Mouse (Mus musculus) liver, adult 2 months (tissue): ENCODE data around the gene Mb21d2. TPM values are rescaled to one million over a fixed set of nuclear protein-coding genes. Genes with fewer than 3 reads are reported as not detected.

Experiments used
- DNase-seq: peaks from one replicate; pipeline ENCODE4 v3.0.0-alpha.2; 2011; ENCODE audit warnings: low read depth, low spot score; ENCODE audit errors: extremely low read depth
- H3K27ac ChIP-seq: fragments of 200-500 bp; replicated peaks from 2 replicates; pipeline ENCODE4 v1.5.1; 2012; ENCODE audit warnings: low read depth, mild to moderate bottlenecking, control low read depth, inconsistent platforms, low read length; ENCODE audit not compliant: insufficient read depth
- H3K27me3 ChIP-seq: fragments of 200-500 bp; 2 replicates; pipeline ENCODE4 v1.6.1; 2012; ENCODE audit warnings: mild to moderate bottlenecking, moderate library complexity, low read length, inconsistent platforms; ENCODE audit not compliant: control insufficient read depth, insufficient read depth
- H3K36me3 ChIP-seq: fragments of 200-500 bp; 2 replicates; pipeline ENCODE4 v1.6.1; 2012; ENCODE audit warnings: low read length, inconsistent platforms; ENCODE audit not compliant: control insufficient read depth, insufficient read depth
- H3K4me1 ChIP-seq: fragments of 200-500 bp; 2 replicates; pipeline ENCODE4 v1.6.1; 2011; ENCODE audit warnings: low read length; ENCODE audit not compliant: control insufficient read depth, insufficient read depth
- H3K4me3 ChIP-seq: fragments of 200-500 bp; 2 replicates; pipeline ENCODE4 v1.5.1; 2011; ENCODE audit warnings: low read depth, mild to moderate bottlenecking, control low read depth, low read length, moderate library complexity; ENCODE audit not compliant: insufficient read depth
- H3K79me2 ChIP-seq: fragments of 200-500 bp; 2 replicates; pipeline ENCODE4 v1.6.1; 2012; ENCODE audit warnings: inconsistent platforms, mild to moderate bottlenecking, low read length, moderate library complexity; ENCODE audit not compliant: control insufficient read depth, insufficient read depth
- H3K9ac ChIP-seq: fragments of 200-500 bp; 2 replicates; pipeline ENCODE4 v1.6.1; 2012; ENCODE audit warnings: low read depth, mild to moderate bottlenecking, control low read depth, inconsistent platforms, low read length
- CTCF ChIP-seq: fragments of 200-500 bp; IDR thresholded peaks from 2 replicates; pipeline ENCODE4 v1.5.1; 2011; ENCODE audit warnings: low read depth, low read length, control low read depth
- POLR2A ChIP-seq: fragments of 200-500 bp; IDR thresholded peaks from 2 replicates; pipeline ENCODE4 v1.6.1; 2011; ENCODE audit warnings: low read length, control low read depth; ENCODE audit not compliant: insufficient read depth; ENCODE audit errors: extremely low read depth
- WGBS: fragments of 180-500 bp; shearing (Covaris S2); methylation state at CpG from one replicate; pipeline ENCODE4 v1.1.7; 2018; 5-methylcytosine and 5-hydroxymethylcytosine counted together
- polyA plus RNA-seq: library from polyadenylated mRNA; depleted of rRNA; stranded (reverse); fragments of >200 nt; gene quantifications from 2 replicates; pipeline ENCODE4 v1.2.3, GENCODE M21; 2012
- total RNA-seq: library from RNA; depleted of rRNA; stranded (reverse); fragments of >200 nt; gene quantifications from 2 replicates; pipeline ENCODE4 v1.2.3, GENCODE M21; 2014

The Mb21d2 gene
- total and polyA plus RNA-seq, 2 experiments, result 8.6 to 14.1 TPM

GRCm38 (mm10) chr16:28927381-28927780, 2.1 kb downstream of the Mb21d2 start:
- Histone ChIP-seq H3K27me3 (no peaks in the 10 kb centered on the region), H3K36me3 (peaks cover 2% of the 10 kb centered on the region; the same call in 1 of the 2 replicates), H3K9ac (no peak overlapping the region), H3K4me1 (peaks cover 10% of the 10 kb centered on the region), H3K4me3 (no peak overlapping the region), H3K79me2 (peaks cover 20% of the 10 kb centered on the region), H3K27ac (peak overlapping the region; percentile 19; the same call in 1 of the 2 replicates)
- peak; percentile 88 for DNase-seq
- TF ChIP-seq POLR2A, result no peak
- TF ChIP-seq CTCF, result no peak
- 39% methylated on average over 9 of the region's 9 CpGs for WGBS

- H3K4me1 ChIP-seq, result no peaks in the 10 kb centered on the region; the same call in 1 of the 2 replicates
- H3K4me3 ChIP-seq, result no peak overlapping the region
- no peak overlapping the region for H3K27ac ChIP-seq
- TF ChIP-seq POLR2A (no peak), CTCF (no peak)
- peaks cover 2% of the 10 kb centered on the region; the same call in 1 of the 2 replicates for H3K36me3 ChIP-seq
- no peak for DNase-seq
- 94% methylated on average over 11 of the region's 11 CpGs for WGBS
- H3K9ac ChIP-seq, result no peak overlapping the region
- H3K27me3 ChIP-seq, result no peaks in the 10 kb centered on the region
- H3K79me2 ChIP-seq, result peaks cover 53% of the 10 kb centered on the region; the same call in 1 of the 2 replicates
Observed at GRCm38 (mm10) chr16:28919320-28919885, 10.1 kb downstream of the Mb21d2 start.

- H3K79me2 ChIP-seq, result peaks cover 66% of the 10 kb centered on the region
- no peak overlapping the region for H3K4me3 ChIP-seq
- WGBS, result 92% methylated on average over 7 of the region's 7 CpGs
- H3K36me3 ChIP-seq, result no peaks in the 10 kb centered on the region
- H3K4me1 ChIP-seq, result peaks cover 3% of the 10 kb centered on the region; the same call in 1 of the 2 replicates
- no peak for TF ChIP-seq CTCF
- TF ChIP-seq POLR2A, result no peak
- H3K27me3 ChIP-seq, result no peaks in the 10 kb centered on the region
- H3K9ac ChIP-seq, result no peak overlapping the region
- DNase-seq, result no peak
- H3K27ac ChIP-seq, result no peak overlapping the region
Observed at GRCm38 (mm10) chr16:28915362-28915761, 14.1 kb downstream of the Mb21d2 start.

GRCm38 (mm10) chr16:28914709-28915108, 14.8 kb downstream of the Mb21d2 start:
- no peak for DNase-seq
- no peak for TF ChIP-seq CTCF
- TF ChIP-seq POLR2A, result no peak

GRCm38 (mm10) chr16:28911414-28912050, 17.9 kb downstream of the Mb21d2 start:
- Histone ChIP-seq H3K27me3 (no peaks in the 10 kb centered on the region), H3K9ac (no peak overlapping the region), H3K4me1 (peaks cover 4% of the 10 kb centered on the region), H3K36me3 (no peaks in the 10 kb centered on the region), H3K27ac (peak overlapping the region; percentile 25), H3K4me3 (no peak overlapping the region), H3K79me2 (peaks cover 47% of the 10 kb centered on the region)
- no peak for DNase-seq
- WGBS, result 67% methylated on average over 15 of the region's 15 CpGs
- no peak for TF ChIP-seq POLR2A
- no peak for TF ChIP-seq CTCF

More at GRCm38 (mm10) chr16:28914709-28915108, 14.8 kb downstream of the Mb21d2 start:
- H3K4me3 ChIP-seq, result no peak overlapping the region
- no peak overlapping the region for H3K27ac ChIP-seq
- no peaks in the 10 kb centered on the region for H3K27me3 ChIP-seq
- peaks cover 3% of the 10 kb centered on the region; the same call in 1 of the 2 replicates for H3K4me1 ChIP-seq
- WGBS, result 100% methylated on average over 1 of the region's 1 CpGs
- no peaks in the 10 kb centered on the region for H3K36me3 ChIP-seq
- H3K79me2 ChIP-seq, result peaks cover 65% of the 10 kb centered on the region
- no peak overlapping the region for H3K9ac ChIP-seq
